Mouse (Mus musculus): Measurements from ENCODE around the gene Hoxb8. TPM values are rescaled to one million over a fixed set of nuclear protein-coding genes. Genes with fewer than 3 reads are reported as not detected.

The Hoxb8 gene
- polyA plus RNA-seq, 1 experiment from 2014 or later: 0.62 TPM

DNA sequence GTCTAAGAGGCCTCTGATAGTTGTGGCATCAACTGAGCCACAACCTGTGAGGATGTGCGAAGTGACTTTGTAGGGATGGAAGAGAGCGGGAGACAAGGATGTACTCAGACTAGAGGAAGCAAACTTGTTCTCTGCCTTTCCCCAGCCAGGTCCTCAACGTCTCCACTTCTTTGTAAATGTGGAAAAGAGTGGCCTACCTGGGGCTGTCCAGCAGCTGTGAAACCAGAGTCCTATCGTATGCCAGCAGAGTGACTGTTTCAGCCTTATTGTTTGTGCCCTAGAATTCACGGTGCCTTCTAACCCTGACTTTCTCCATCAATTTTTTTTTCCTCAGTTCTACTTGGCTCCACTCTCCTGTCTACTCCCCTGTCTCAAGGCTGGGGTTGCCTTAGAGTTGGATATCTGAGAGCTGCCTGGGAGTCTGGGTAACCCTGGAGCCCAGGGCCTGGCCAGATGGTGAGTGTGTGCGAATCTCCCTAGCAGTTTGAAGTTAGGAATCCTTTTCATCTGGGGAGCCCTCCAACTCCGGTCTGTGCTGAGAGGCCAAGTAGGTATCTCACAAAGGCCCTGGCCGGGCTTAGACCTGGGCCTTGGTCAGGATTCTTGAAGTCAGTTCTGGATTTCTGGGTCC lies 17.2 kb upstream of the Hoxb8 start:
- Histone ChIP-seq H3K4me3 (ENCODE audit: low read depth, low read length) (no peak overlapping the region), H3K27ac (ENCODE audit: low read depth, low read length) (no peak overlapping the region), H3K9ac (ENCODE audit: low read depth, low read length) (no peak overlapping the region), H3K9me3 (ENCODE audit: control insufficient read depth, low read length) (no peaks in the 10 kb centered on the region), H3K4me2 (no peak overlapping the region), H3K36me3 (ENCODE audit: control insufficient read depth, insufficient read depth, low read length) (no peaks in the 10 kb centered on the region), H3K27me3 (replicated peaks; ENCODE audit: control insufficient read depth, insufficient read depth, low read length) (peaks cover 98% of the 10 kb centered on the region), H3K4me1 (replicated peaks; ENCODE audit: control insufficient read depth, insufficient read depth, low read length) (no peaks in the 10 kb centered on the region)
- 15% methylated on average over 8 of the region's 8 CpGs for WGBS
- no peak for DNase-seq (ENCODE audit: low spot score)
- ATAC-seq (replicated peaks; ENCODE audit: low FRiP score): no peak

DNA sequence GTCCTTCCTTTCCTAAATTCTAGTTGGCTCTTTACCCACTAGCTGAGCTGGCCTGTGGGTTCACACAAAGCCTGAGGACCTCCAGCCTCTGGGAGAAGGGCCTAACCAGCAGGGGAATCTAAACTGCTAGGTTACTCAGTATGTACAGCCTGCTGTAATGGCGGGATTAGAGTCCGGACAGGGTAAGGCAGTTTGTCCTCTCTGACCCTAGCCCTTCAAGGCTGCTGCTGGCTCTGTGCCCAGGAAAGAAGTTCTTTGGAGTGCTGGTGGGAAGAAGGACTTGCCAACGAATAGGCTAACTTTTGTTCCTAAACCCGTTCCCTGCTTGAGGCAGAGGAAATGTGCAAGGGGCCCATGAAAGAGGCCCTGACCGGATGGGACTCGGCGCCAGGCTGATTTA lies 15.8 kb upstream of the Hoxb8 start:
- Histone ChIP-seq H3K4me2 (no peak overlapping the region), H3K27ac (ENCODE audit: low read depth, low read length) (no peak overlapping the region), H3K4me1 (replicated peaks; ENCODE audit: control insufficient read depth, insufficient read depth, low read length) (0 out of 2 replicates have a peak, but pooled peaks cover 2% of the 10 kb centered on the region), H3K9me3 (ENCODE audit: control insufficient read depth, low read length) (no peaks in the 10 kb centered on the region), H3K9ac (ENCODE audit: low read depth, low read length) (no peak overlapping the region), H3K27me3 (replicated peaks; ENCODE audit: control insufficient read depth, insufficient read depth, low read length) (peaks cover 98% of the 10 kb centered on the region), H3K36me3 (ENCODE audit: control insufficient read depth, insufficient read depth, low read length) (no peaks in the 10 kb centered on the region), H3K4me3 (ENCODE audit: low read depth, low read length) (no peak overlapping the region)
- ATAC-seq (replicated peaks; ENCODE audit: low FRiP score) (no peak), DNase-seq (ENCODE audit: low spot score) (no peak)
- 8% methylated on average over 7 of the region's 7 CpGs for WGBS

- no peaks in the 10 kb centered on the region for H3K9me3 ChIP-seq (ENCODE audit: control insufficient read depth, low read length)
- no peak overlapping the region for H3K9ac ChIP-seq (ENCODE audit: low read depth, low read length)
- H3K27me3 ChIP-seq (replicated peaks; ENCODE audit: control insufficient read depth, insufficient read depth, low read length): peaks cover 98% of the 10 kb centered on the region
- no peak overlapping the region for H3K4me2 ChIP-seq
- WGBS: 27% methylated on average over 7 of the region's 7 CpGs
- no peak for ATAC-seq (replicated peaks; ENCODE audit: low FRiP score)
- peaks cover 6% of the 10 kb centered on the region; the same call in 1 of the 2 replicates for H3K4me1 ChIP-seq (replicated peaks; ENCODE audit: control insufficient read depth, insufficient read depth, low read length)
- no peak for DNase-seq (ENCODE audit: low spot score)
- H3K4me3 ChIP-seq (ENCODE audit: low read depth, low read length): no peak overlapping the region
- H3K36me3 ChIP-seq (ENCODE audit: control insufficient read depth, insufficient read depth, low read length): no peaks in the 10 kb centered on the region
- H3K27ac ChIP-seq (ENCODE audit: low read depth, low read length): no peak overlapping the region
Observed at GRCm38 (mm10) chr11:96267021-96267920, 14.4 kb upstream of the Hoxb8 start.

DNA sequence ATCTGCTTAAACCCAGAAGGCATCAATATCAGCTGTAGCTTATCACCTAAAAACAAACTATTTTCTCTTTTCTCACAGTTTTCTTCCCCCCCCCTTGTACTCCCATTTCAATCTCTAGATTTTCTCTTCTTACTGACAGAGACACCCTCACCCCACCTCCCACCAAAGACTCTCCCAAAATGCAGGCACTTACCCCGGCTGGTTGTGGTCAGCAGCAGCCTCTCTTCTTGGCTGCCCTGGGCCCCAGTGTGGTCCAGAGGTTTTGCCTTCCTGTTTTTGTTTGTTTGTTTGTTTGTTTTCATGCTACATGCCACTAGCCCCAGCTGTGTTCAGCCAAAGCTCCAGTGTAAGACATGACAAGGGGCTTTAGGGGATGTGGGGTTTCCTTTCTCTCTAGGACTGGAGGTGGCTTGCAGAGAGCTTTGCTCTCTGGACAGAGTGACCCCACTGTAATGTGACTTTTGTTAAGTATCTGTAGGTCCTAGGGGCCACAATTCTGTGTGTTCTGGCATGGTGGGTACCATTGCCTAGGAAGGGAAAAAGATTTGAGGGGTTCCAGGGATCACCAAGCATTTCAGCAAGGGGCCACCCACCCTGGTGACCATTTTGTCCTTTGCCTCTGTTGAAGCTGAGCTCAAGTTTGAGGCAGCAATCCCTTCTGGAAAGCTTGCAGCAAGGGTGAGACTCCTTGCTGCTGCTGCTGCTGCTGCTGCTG lies 13.5 kb upstream of the Hoxb8 start:
- Histone ChIP-seq H3K4me1 (replicated peaks; ENCODE audit: control insufficient read depth, insufficient read depth, low read length) (peaks cover 6% of the 10 kb centered on the region; the same call in 1 of the 2 replicates), H3K4me2 (no peak overlapping the region), H3K36me3 (ENCODE audit: control insufficient read depth, insufficient read depth, low read length) (no peaks in the 10 kb centered on the region), H3K9ac (ENCODE audit: low read depth, low read length) (no peak overlapping the region), H3K27me3 (replicated peaks; ENCODE audit: control insufficient read depth, insufficient read depth, low read length) (peaks cover 98% of the 10 kb centered on the region), H3K9me3 (ENCODE audit: control insufficient read depth, low read length) (no peaks in the 10 kb centered on the region), H3K27ac (ENCODE audit: low read depth, low read length) (no peak overlapping the region), H3K4me3 (ENCODE audit: low read depth, low read length) (no peak overlapping the region)
- no peak for DNase-seq (ENCODE audit: low spot score)
- ATAC-seq (replicated peaks; ENCODE audit: low FRiP score): no peak
- 18% methylated on average over 1 of the region's 1 CpGs for WGBS

- Histone ChIP-seq H3K9ac (ENCODE audit: low read depth, low read length) (no peak overlapping the region), H3K4me1 (replicated peaks; ENCODE audit: control insufficient read depth, insufficient read depth, low read length) (peaks cover 6% of the 10 kb centered on the region; the same call in 1 of the 2 replicates), H3K4me3 (ENCODE audit: low read depth, low read length) (no peak overlapping the region), H3K36me3 (ENCODE audit: control insufficient read depth, insufficient read depth, low read length) (no peaks in the 10 kb centered on the region), H3K27ac (ENCODE audit: low read depth, low read length) (no peak overlapping the region), H3K9me3 (ENCODE audit: control insufficient read depth, low read length) (no peaks in the 10 kb centered on the region), H3K27me3 (replicated peaks; ENCODE audit: control insufficient read depth, insufficient read depth, low read length) (peaks cover 98% of the 10 kb centered on the region), H3K4me2 (no peak overlapping the region)
- DNase-seq (ENCODE audit: low spot score): no peak
- 1% methylated on average over 19 of the region's 19 CpGs for WGBS
- ATAC-seq (replicated peaks; ENCODE audit: low FRiP score): no peak
Observed at GRCm38 (mm10) chr11:96269869-96270268, 11.8 kb upstream of the Hoxb8 start.

DNA sequence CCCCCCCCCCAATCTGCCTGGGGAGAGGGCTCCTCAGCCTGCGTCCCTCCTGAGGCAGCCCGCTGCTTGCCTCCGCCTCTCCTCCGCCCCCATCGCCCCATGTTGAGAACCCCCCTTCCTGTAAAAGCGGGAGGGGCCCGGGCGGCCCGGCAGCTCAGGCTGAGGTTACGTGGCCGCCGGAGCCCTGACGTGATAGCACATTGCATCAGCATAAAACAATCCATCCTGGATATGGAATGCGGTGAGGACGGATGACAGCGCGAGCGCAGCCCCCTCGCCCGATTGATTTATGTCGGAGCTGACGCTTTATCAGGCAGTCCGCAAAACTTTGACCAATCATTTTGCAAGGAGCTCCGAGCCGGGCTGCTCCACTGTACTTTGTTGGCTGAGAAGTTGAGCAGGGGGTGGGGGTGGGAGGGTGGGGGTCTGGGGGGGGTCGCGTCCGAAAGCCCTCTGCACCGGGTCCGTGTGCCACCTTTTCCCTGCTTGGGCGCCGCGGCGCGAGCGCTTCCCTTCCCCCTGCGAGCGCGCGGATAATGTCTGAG lies 10.6 kb upstream of the Hoxb8 start, which contains the start of gene Hoxb9:
Gene Hoxb9 (plus strand): TSS at position 462 of the 545 bp plus-strand sequence.
- Histone ChIP-seq H3K9ac (ENCODE audit: low read depth, low read length) (no peak within 1 kb of the TSS), H3K4me2 (peak within 1 kb of the TSS; percentile 43)

GRCm38 (mm10) chr11:96271541-96272011 lies 10.1 kb upstream of the Hoxb8 start:
- peaks cover 98% of the 10 kb centered on the region for H3K27me3 ChIP-seq (replicated peaks; ENCODE audit: control insufficient read depth, insufficient read depth, low read length)
- no peaks in the 10 kb centered on the region for H3K9me3 ChIP-seq (ENCODE audit: control insufficient read depth, low read length)
- ATAC-seq (replicated peaks; ENCODE audit: low FRiP score) (no peak), DNase-seq (ENCODE audit: low spot score) (no peak)
- peaks cover 6% of the 10 kb centered on the region; the same call in 1 of the 2 replicates for H3K4me1 ChIP-seq (replicated peaks; ENCODE audit: control insufficient read depth, insufficient read depth, low read length)
- WGBS: 2% methylated on average over 52 of the region's 52 CpGs
- H3K27ac ChIP-seq (ENCODE audit: low read depth, low read length): no peak overlapping the region
- peak overlapping the region; percentile 43 for H3K4me2 ChIP-seq
- no peak overlapping the region for H3K9ac ChIP-seq (ENCODE audit: low read depth, low read length)
- peak overlapping the region; percentile 28 for H3K4me3 ChIP-seq (ENCODE audit: low read depth, low read length)
- no peaks in the 10 kb centered on the region for H3K36me3 ChIP-seq (ENCODE audit: control insufficient read depth, insufficient read depth, low read length)

More for the DNA sequence above, 10.6 kb upstream of the Hoxb8 start, which contains the start of gene Hoxb9:
- Histone ChIP-seq H3K9me3 (ENCODE audit: control insufficient read depth, low read length) (no peaks in the 10 kb centered on the region), H3K4me3 (ENCODE audit: low read depth, low read length) (peak within 1 kb of the TSS; percentile 28), H3K27me3 (replicated peaks; ENCODE audit: control insufficient read depth, insufficient read depth, low read length) (peaks cover 98% of the 10 kb centered on the region), H3K27ac (ENCODE audit: low read depth, low read length) (no peak within 1 kb of the TSS), H3K4me1 (replicated peaks; ENCODE audit: control insufficient read depth, insufficient read depth, low read length) (peaks cover 6% of the 10 kb centered on the region; the same call in 1 of the 2 replicates), H3K36me3 (ENCODE audit: control insufficient read depth, insufficient read depth, low read length) (no peaks in the 10 kb centered on the region)
- DNase-seq (ENCODE audit: low spot score): no peak
- ATAC-seq (replicated peaks; ENCODE audit: low FRiP score): no peak
- WGBS: 1% methylated on average over 40 of the region's 40 CpGs
